Mouse (Mus musculus): Measurements from ENCODE around the gene Cyp27b1.
"Not testable (repeated sequence)": the region's sequence is repeated elsewhere in the genome, so short reads cannot be mapped to it uniquely, and the experiment has no call there.

Cyp27b1 gene

GRCm38 (mm10) chr10:127069281-127070189 lies 21.5 kb downstream of the Cyp27b1 start:
- peak; percentile 40 to 76 for DNase-seq (ENCODE audit: low spot score in 2 of 2)

- peak; percentile 96 to 98 for DNase-seq (ENCODE audit: low spot score in 2 of 2)
Measured at GRCm38 (mm10) chr10:127070190-127071121, 22.4 kb downstream of the Cyp27b1 start, which contains the start of gene Tspan31. Tspan31 (minus strand) TSS chr10:127070264.

- DNase-seq (ENCODE audit: low spot score in 2 of 2) = no peak
Measured at GRCm38 (mm10) chr10:127071203-127071602, 23.2 kb downstream of the Cyp27b1 start.

- DNase-seq (ENCODE audit: low spot score in 2 of 2) = not testable (repeated sequence)
Measured at GRCm38 (mm10) chr10:127072270-127072669, 24.2 kb downstream of the Cyp27b1 start.

- DNase-seq (ENCODE audit: low spot score in 2 of 2) = not testable (repeated sequence)
Measured at GRCm38 (mm10) chr10:127072969-127073368, 24.9 kb downstream of the Cyp27b1 start.

- DNase-seq (ENCODE audit: low spot score in 2 of 2) = no peak
Measured at GRCm38 (mm10) chr10:127073981-127074380, 25.9 kb downstream of the Cyp27b1 start.

GRCm38 (mm10) chr10:127075080-127075479 lies 27.0 kb downstream of the Cyp27b1 start, which contains the start of gene Agap2:
Agap2 (plus strand) TSS chr10:127075284.
- peak in 1 of 2 experiments; percentile 28 for DNase-seq (ENCODE audit: low spot score in 2 of 2)

GRCm38 (mm10) chr10:127075651-127076050 lies 27.6 kb downstream of the Cyp27b1 start:
- DNase-seq (ENCODE audit: low spot score in 2 of 2) = no peak

- peak; percentile 51 to 73 for DNase-seq (ENCODE audit: low spot score in 2 of 2)
Measured at GRCm38 (mm10) chr10:127076082-127076481, 28.0 kb downstream of the Cyp27b1 start.

- DNase-seq (ENCODE audit: low spot score in 2 of 2) = peak; percentile 71 to 77
Measured at GRCm38 (mm10) chr10:127077515-127077914, 29.5 kb downstream of the Cyp27b1 start.

GRCm38 (mm10) chr10:127078001-127078676 lies 30.1 kb downstream of the Cyp27b1 start:
- peak; percentile 80 to 89 for DNase-seq (ENCODE audit: low spot score in 2 of 2)

- peak; percentile 84 to 85 for DNase-seq (ENCODE audit: low spot score in 2 of 2)
Measured at GRCm38 (mm10) chr10:127078677-127079575, 30.9 kb downstream of the Cyp27b1 start.

GRCm38 (mm10) chr10:127079665-127080391 lies 31.8 kb downstream of the Cyp27b1 start:
- DNase-seq (ENCODE audit: low spot score in 2 of 2) = peak; percentile 73 to 77

- DNase-seq (ENCODE audit: low spot score in 2 of 2) = peak; percentile 78
Measured at GRCm38 (mm10) chr10:127080901-127081780, 33.1 kb downstream of the Cyp27b1 start.

- DNase-seq (ENCODE audit: low spot score in 2 of 2) = peak; percentile 64 to 74
Measured at GRCm38 (mm10) chr10:127081996-127082620, 34.1 kb downstream of the Cyp27b1 start.

- peak in 1 of 2 experiments; percentile 38 for DNase-seq (ENCODE audit: low spot score in 2 of 2)
Measured at GRCm38 (mm10) chr10:127083292-127083914, 35.4 kb downstream of the Cyp27b1 start.

GRCm38 (mm10) chr10:127083915-127084306 lies 35.9 kb downstream of the Cyp27b1 start:
- DNase-seq (ENCODE audit: low spot score in 2 of 2) = no peak

GRCm38 (mm10) chr10:127085052-127085451 lies 37.0 kb downstream of the Cyp27b1 start:
- no peak for DNase-seq (ENCODE audit: low spot score in 2 of 2)

Measured in right cerebral cortex, postnatal 10 days (tissue).